Mouse (Mus musculus) small intestine, adult 2 months (tissue): Measurements from ENCODE around the gene Cntrl. TPM values are rescaled to one million over a fixed set of nuclear protein-coding genes. Genes with fewer than 3 reads are reported as not detected.

ENCODE experiments used
- H3K27ac ChIP-seq: fragments of 200-500 bp; 2 replicates; pipeline ENCODE4 v1.5.1; 2012; ENCODE audit warnings: low read depth, low read length, control low read depth, inconsistent platforms; ENCODE audit not compliant: insufficient read depth
- H3K27me3 ChIP-seq: fragments of 200-500 bp; 2 replicates; pipeline ENCODE4 v1.6.1; 2012; ENCODE audit warnings: mild to moderate bottlenecking, moderate library complexity, low read length, inconsistent platforms; ENCODE audit not compliant: control insufficient read depth, insufficient read depth
- H3K36me3 ChIP-seq: fragments of 200-500 bp; 2 replicates; pipeline ENCODE4 v1.6.1; 2012; ENCODE audit warnings: mild to moderate bottlenecking, low read length, control low read depth, inconsistent platforms; ENCODE audit not compliant: control insufficient read depth, insufficient read depth
- H3K4me1 ChIP-seq: fragments of 200-500 bp; 2 replicates; pipeline ENCODE4 v1.6.1; 2012; ENCODE audit warnings: low read length, inconsistent platforms, mixed read lengths; ENCODE audit not compliant: control insufficient read depth, insufficient read depth, insufficient read length
- H3K4me3 ChIP-seq: fragments of 200-500 bp; 2 replicates; pipeline ENCODE4 v1.5.1; 2012; ENCODE audit warnings: low read depth, mild to moderate bottlenecking, control low read depth, inconsistent platforms, low read length, moderate library complexity
- CTCF ChIP-seq: fragments of 200-500 bp; IDR thresholded peaks from 2 replicates; pipeline ENCODE4 v1.5.1; 2012; ENCODE audit warnings: low read depth, mild to moderate bottlenecking, control low read depth, inconsistent platforms, low read length, moderate library complexity, mixed read lengths; ENCODE audit not compliant: insufficient replicate concordance, insufficient read length; ENCODE audit errors: extremely low read depth
- POLR2A ChIP-seq: fragments of 200-500 bp; IDR thresholded peaks from 2 replicates; pipeline ENCODE4 v1.6.1; 2012; ENCODE audit warnings: low read depth, mild to moderate bottlenecking, control low read depth, inconsistent platforms, low read length, moderate library complexity
- WGBS: fragments of 180-500 bp; shearing (Covaris S2); methylation state at CpG from one replicate; pipeline ENCODE4 v1.1.7; 2018; 5-methylcytosine and 5-hydroxymethylcytosine counted together
- polyA plus RNA-seq: library from polyadenylated mRNA; depleted of rRNA; stranded (reverse); fragments of >200 nt; gene quantifications from 2 replicates; pipeline ENCODE4 v1.2.3, GENCODE M21; 2012; rRNA removed

Cntrl gene
- polyA plus RNA-seq: 3.0 and 5.2 TPM in 2 replicates

DNA sequence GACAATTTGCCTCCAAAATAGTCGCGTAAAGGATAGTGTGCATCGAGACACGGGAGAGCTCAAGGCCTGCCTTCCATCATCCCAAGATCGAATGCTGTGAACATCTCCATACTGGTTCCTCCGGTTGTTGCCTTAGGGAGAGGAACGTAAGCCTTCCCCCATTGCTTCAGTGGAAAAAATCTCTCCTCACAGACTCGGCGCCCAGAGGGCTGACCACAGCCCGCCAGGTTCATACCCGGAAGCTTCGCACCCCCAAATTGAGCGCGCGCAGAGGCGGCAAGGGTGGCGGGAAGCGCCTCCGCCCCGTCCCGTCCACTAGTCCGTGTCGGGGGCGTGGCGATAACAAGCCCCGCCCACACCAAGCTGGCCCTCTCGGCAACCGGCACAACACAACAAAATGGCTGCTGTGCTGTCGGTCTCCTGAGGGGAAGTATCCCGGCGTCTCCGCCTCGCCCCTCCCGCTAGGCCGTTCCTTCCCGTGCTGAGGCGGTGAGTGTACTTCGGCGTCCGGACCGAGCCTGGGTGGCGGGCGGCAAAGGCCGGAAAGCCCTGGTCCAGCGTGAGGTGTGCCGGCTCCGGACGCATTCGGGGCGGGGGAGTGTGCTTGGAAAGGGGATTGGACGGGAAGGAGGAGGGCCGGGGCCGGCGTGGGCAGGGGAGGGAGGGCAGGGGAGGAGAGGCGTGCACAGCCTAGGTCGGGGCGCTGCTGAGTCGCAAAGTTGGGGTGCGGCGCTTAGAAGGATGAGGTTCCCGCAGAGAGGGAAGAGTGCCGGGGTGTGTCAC is at the start of gene Cntrl:
Gene Cntrl (plus strand): TSS at position 352 of the 783 bp plus-strand sequence.
- H3K36me3 ChIP-seq: no peaks in the 10 kb centered on the region; the same call in 1 of the 2 replicates
- peak within 1 kb of the TSS; percentile 80 for H3K4me3 ChIP-seq
- H3K27me3 ChIP-seq: no peaks in the 10 kb centered on the region
- H3K4me1 ChIP-seq: no peaks in the 10 kb centered on the region
- peak within 1 kb of the TSS; percentile 81 for H3K27ac ChIP-seq
- TF ChIP-seq CTCF: peak; percentile 17; the same call in 1 of the 2 replicates
- peak; percentile 42 for TF ChIP-seq POLR2A
- WGBS: under 1% methylated on average over 62 of the region's 62 CpGs

DNA sequence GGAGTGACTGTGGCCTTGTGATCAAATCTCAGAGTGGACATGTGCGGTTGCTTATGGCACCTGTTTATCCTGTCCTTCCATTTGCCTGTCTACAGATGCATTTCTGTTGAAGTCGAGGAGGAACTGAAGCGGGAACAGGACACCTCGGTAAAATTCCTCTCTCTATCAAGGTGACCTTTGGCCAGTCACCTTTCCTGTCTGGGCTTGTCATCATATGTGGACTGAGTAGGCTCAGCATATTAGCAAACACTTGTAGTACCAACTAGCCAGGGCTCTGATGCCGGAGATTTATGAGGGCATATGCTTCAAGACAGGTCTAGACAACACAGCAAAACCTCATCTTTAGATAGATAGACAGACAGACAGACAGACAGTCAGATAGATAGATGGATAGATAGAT is 49.0 kb upstream of the Cntrl start:
- Histone ChIP-seq H3K27ac (no peak overlapping the region), H3K27me3 (no peaks in the 10 kb centered on the region), H3K4me3 (no peak overlapping the region), H3K4me1 (no peaks in the 10 kb centered on the region), H3K36me3 (no peaks in the 10 kb centered on the region)
- TF ChIP-seq POLR2A (no peak), CTCF (no peak)
- 50% methylated on average over 5 of the region's 5 CpGs for WGBS

DNA sequence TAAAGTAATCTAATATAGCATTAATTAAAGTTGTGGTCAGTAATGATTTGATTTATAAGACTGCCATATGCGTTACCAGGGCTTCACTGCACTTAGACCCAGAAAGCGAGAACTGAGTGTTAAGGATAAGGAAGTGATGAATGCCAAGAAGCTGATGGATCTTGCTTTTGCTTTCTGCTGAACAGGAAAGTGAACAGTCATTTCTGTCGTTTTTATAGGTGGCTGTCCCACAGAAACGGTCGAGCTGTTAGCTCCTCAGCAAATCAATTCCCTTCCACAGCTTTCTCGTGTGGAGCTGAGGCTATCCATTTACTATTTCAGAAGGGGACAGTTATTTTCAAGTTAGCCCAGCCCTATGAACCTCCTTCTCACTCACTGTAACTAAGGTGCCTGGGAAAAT is 48.4 kb upstream of the Cntrl start:
- H3K27ac ChIP-seq: no peak overlapping the region
- no peaks in the 10 kb centered on the region for H3K36me3 ChIP-seq
- H3K27me3 ChIP-seq: no peaks in the 10 kb centered on the region
- H3K4me3 ChIP-seq: no peak overlapping the region
- H3K4me1 ChIP-seq: no peaks in the 10 kb centered on the region
- TF ChIP-seq POLR2A: no peak
- 30% methylated on average over 6 of the region's 6 CpGs for WGBS

DNA sequence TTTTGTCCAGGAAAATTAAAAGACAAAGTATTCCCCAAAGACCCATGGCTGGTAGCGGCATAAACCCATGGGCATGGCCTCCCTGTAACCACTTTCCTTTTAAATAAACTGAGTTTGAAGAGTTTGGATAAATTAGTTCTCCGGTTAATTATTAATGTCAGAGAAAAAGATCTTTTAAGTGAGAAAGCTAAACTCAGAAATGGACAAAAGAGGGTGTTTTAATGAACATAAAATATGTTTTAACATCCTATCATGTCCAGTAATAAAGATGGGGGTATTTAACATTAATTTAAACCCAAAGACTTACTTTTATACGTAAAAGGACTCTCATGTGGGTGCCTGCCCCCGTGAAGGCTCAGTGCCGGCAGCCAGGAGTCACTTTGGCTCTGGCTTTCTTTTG is 48.0 kb upstream of the Cntrl start, which contains the start of gene Hc:
Gene Hc (minus strand): TSS at position 101 of the 400 bp plus-strand sequence.
- H3K4me3 ChIP-seq: no peak within 1 kb of the TSS
- no peak within 1 kb of the TSS for H3K27ac ChIP-seq
- no peaks in the 10 kb centered on the region for H3K4me1 ChIP-seq
- 71% methylated on average over 5 of the region's 5 CpGs for WGBS
- H3K36me3 ChIP-seq: no peaks in the 10 kb centered on the region
- no peaks in the 10 kb centered on the region for H3K27me3 ChIP-seq
- TF ChIP-seq POLR2A: no peak
- no peak for TF ChIP-seq CTCF

DNA sequence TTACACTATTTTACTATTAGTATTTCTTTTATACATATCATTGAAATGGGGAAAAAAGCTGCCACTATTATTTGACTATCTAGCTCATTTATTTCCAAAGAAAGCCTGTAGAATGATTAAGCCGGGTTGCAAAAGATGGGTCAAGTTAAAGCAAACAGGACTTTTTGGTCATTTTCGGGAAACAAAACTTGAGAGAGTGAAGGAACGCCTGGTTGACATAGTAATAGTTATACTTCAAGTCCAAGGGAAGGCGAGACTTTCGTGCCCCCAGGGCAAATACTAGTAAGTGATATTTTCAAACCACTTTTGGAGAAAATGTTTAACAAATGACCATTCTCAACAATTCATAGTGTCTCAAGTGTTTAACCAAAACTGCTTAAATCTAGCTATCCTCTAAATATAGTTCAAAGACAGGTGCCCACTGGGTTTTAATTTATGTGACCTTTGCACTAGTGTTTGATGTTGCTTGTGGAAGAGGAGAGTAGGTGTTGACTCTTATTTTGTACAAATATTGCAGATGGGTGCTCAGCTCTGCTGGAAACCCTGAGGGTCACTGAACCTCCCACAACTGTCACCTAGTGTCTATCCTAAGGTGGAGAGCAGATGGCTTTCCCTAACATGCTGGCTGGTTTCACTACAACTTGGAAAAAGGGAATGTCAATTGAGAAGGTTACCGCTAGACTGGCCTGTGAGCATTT is 45.8 kb upstream of the Cntrl start:
- Histone ChIP-seq H3K4me1 (no peaks in the 10 kb centered on the region), H3K27ac (no peak overlapping the region), H3K4me3 (no peak overlapping the region), H3K27me3 (no peaks in the 10 kb centered on the region), H3K36me3 (no peaks in the 10 kb centered on the region)
- TF ChIP-seq CTCF (no peak), POLR2A (no peak)
- WGBS: 90% methylated on average over 6 of the region's 6 CpGs

DNA sequence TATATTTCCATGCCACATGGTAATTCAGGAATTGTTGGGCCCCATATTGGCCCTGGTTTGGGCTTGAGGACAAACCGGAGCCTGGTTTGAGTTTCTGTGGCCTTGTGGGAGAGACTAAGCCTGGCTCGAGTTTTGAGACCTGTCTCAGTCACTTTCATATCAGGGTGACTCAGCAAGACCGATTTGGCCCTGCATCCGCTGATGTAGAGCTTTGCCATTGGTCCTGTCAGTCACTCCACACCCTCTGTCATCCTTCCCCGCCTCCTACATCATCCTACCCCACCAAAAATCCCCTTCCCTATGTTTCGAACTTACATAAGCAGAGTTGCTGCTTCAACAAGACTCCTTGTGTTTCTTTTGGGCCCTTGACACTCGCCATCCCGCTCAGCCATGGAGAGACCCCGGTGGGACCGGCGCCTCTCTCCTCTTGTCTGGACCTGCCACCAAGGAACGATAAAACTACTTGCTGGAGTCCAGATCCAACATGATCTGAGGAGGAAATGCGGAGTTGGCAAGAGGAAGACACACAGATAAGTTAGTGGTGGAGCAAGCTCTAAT is 42.7 kb upstream of the Cntrl start:
- Histone ChIP-seq H3K4me3 (no peak overlapping the region), H3K27ac (no peak overlapping the region), H3K4me1 (no peaks in the 10 kb centered on the region), H3K36me3 (no peaks in the 10 kb centered on the region), H3K27me3 (no peaks in the 10 kb centered on the region)
- WGBS: 86% methylated on average over 13 of the region's 13 CpGs
- TF ChIP-seq CTCF: no peak
- no peak for TF ChIP-seq POLR2A

GRCm38 (mm10) chr2:35067117-35067516 is 42.2 kb upstream of the Cntrl start:
- Histone ChIP-seq H3K4me3 (no peak overlapping the region), H3K36me3 (no peaks in the 10 kb centered on the region), H3K4me1 (no peaks in the 10 kb centered on the region), H3K27me3 (no peaks in the 10 kb centered on the region), H3K27ac (no peak overlapping the region)
- WGBS: 86% methylated on average over 11 of the region's 11 CpGs
- no peak for TF ChIP-seq POLR2A
